Mouse (Mus musculus): Measurements from ENCODE around the gene Shc3.

GRCm38 (mm10) chr13:51568911-51569684 lies at the start of gene Shc3:
- no peak for TF ChIP-seq CTCF (IDR thresholded peaks at IDR 0.05; ENCODE audit: low read depth, low read length)
- no peak for TF ChIP-seq POLR2A (IDR thresholded peaks at IDR 0.05; ENCODE audit: insufficient read depth, low read length)
- no peak for TF ChIP-seq EP300 (IDR thresholded peaks at IDR 0.05; ENCODE audit: insufficient read depth, low read depth, low read length)

Measured in ES-Bruce4 (cell line).